Mouse (Mus musculus) heart, embryonic 12.5 days (tissue): Measurements from ENCODE around the gene Ubac2. TPM values are rescaled to one million over a fixed set of nuclear protein-coding genes. Genes with fewer than 3 reads are reported as not detected.
A peak's percentile ranks its signal among the peaks of the same experiment; 100 is the strongest.

Source experiments
- ATAC-seq: fragments of 200-750 bp; cut with Nextera tagmentation; 2 replicates; pipeline ENCODE4 v1.8.0; 2017; ENCODE audit warnings: moderate TSS enrichment, moderate library complexity; ENCODE audit not compliant: insufficient number of reproducible peaks, low FRiP score
- H3K27ac ChIP-seq: fragments of 300-500 bp; sonication (generic); 2 replicates; pipeline ENCODE4 v1.5.1; 2016; ENCODE audit warnings: mild to moderate bottlenecking, moderate library complexity; ENCODE audit not compliant: poor library complexity, severe bottlenecking
- H3K27me3 ChIP-seq: fragments of 300-500 bp; sonication (generic); replicated peaks from 2 replicates; pipeline ENCODE4 v1.6.1; 2016; ENCODE audit warnings: mild to moderate bottlenecking, moderate library complexity
- H3K36me3 ChIP-seq: fragments of 300-500 bp; sonication (generic); 2 replicates; pipeline ENCODE4 v1.6.1; 2016; ENCODE audit warnings: mild to moderate bottlenecking, moderate library complexity
- H3K4me1 ChIP-seq: fragments of 300-500 bp; sonication (generic); replicated peaks from 2 replicates; pipeline ENCODE4 v1.6.1; 2016; ENCODE audit warnings: mild to moderate bottlenecking
- H3K4me2 ChIP-seq: fragments of 300-500 bp; sonication (generic); 2 replicates; pipeline ENCODE4 v1.6.1; 2016; ENCODE audit warnings: mild to moderate bottlenecking, moderate library complexity
- H3K4me3 ChIP-seq: fragments of 300-500 bp; sonication (generic); 2 replicates; pipeline ENCODE4 v1.5.1; 2016; ENCODE audit warnings: mild to moderate bottlenecking
- H3K9ac ChIP-seq: fragments of 300-500 bp; sonication (generic); 2 replicates; pipeline ENCODE4 v1.6.1; 2016; ENCODE audit warnings: mild to moderate bottlenecking, moderate library complexity
- H3K9me3 ChIP-seq: fragments of 300-500 bp; sonication (generic); replicated peaks from 2 replicates; pipeline ENCODE4 v1.6.1; 2016; ENCODE audit warnings: mild to moderate bottlenecking, moderate library complexity
- WGBS: fragments of 180-500 bp; shearing (Covaris S2); methylation state at CpG from one replicate; pipeline ENCODE4 v1.1.7; 2016; 5-methylcytosine and 5-hydroxymethylcytosine counted together
- polyA plus RNA-seq: library from polyadenylated mRNA; unstranded; fragments of >200 nt; fragmentation: Nextera tagmentation; extraction: Ambion mirVana; gene quantifications from 2 replicates; pipeline ENCODE4 v1.2.1, GENCODE M21; 2016

The Ubac2 gene
- polyA plus RNA-seq, 1 experiment from 2014 or later = 56.9 TPM

DNA sequence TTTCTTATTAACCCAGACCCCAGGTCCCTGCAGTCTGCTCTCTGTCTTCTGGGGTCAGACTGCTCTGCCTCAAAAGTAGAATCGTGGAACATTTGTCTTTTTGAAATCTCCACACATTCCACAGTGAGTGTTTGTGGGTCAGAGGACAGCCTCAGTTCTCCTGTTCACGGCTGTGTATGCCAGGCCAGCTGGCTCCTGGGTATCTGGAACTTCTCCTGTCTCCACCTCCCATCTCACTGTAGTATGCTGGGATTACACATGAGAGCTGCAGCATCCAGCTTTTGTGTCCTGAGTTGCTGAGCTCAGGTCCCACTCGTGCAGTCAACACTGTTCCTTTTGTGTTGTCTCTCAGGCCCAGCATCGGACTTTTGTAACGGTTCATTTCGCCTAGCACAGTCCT is 46.5 kb downstream of the Ubac2 start:
- ATAC-seq = no peak
- Histone ChIP-seq H3K36me3 (no peaks in the 10 kb centered on the region), H3K4me2 (no peak overlapping the region), H3K27ac (no peak overlapping the region), H3K4me1 (peaks cover 40% of the 10 kb centered on the region), H3K9ac (no peak overlapping the region), H3K9me3 (no peaks in the 10 kb centered on the region), H3K4me3 (no peak overlapping the region), H3K27me3 (no peaks in the 10 kb centered on the region)
- 71% methylated on average over 6 of the region's 6 CpGs for WGBS

DNA sequence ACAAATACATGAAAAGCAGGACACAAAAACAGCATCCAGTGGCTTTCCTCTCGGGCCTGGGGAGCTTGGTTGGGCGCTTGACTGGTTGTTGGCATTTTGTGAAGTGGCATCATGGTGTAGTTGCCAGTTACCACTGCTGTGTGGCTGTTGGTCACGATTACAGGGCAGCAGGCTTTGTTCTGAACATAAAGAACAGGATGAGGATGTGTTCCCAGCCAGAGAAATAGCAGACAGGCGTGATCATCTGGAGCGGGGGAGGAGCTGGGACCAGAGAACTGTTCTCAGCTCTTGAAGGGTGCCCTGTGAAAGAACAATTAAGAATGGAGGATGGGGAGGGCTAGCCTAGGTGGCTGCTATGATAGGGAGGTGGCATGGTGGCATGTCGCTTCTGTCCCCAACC is 48.5 kb downstream of the Ubac2 start:
- H3K36me3 ChIP-seq = no peaks in the 10 kb centered on the region
- no peak for ATAC-seq
- no peak overlapping the region for H3K4me3 ChIP-seq
- H3K4me2 ChIP-seq = no peak overlapping the region
- WGBS = 80% methylated on average over 6 of the region's 6 CpGs
- H3K9me3 ChIP-seq = no peaks in the 10 kb centered on the region
- H3K27ac ChIP-seq = no peak overlapping the region
- no peak overlapping the region for H3K9ac ChIP-seq
- H3K4me1 ChIP-seq = peaks cover 34% of the 10 kb centered on the region
- H3K27me3 ChIP-seq = no peaks in the 10 kb centered on the region

DNA sequence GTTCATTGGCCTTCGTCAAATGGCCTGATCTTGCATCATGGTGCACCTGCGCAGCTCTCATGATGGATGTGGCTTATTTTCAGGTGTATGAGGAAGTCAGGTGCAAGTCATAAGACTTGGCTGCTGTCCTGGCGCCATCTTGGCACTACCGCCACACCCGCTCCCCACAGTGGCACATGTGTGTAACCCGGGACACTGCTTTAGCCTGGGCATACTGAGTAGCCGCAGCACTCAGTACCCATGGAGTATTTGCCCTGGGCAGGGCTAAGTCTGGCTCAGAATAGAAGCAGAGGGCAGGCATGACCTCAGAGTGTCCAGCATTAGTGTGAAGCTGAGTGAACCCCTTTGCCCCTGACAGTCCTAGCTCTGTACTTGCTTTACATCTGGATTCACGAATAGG is 49.0 kb downstream of the Ubac2 start:
- Histone ChIP-seq H3K4me1 (peaks cover 36% of the 10 kb centered on the region), H3K4me2 (no peak overlapping the region), H3K27me3 (no peaks in the 10 kb centered on the region), H3K36me3 (no peaks in the 10 kb centered on the region), H3K9ac (no peak overlapping the region), H3K27ac (no peak overlapping the region), H3K4me3 (no peak overlapping the region), H3K9me3 (no peaks in the 10 kb centered on the region)
- WGBS = 86% methylated on average over 8 of the region's 8 CpGs
- ATAC-seq = no peak

DNA sequence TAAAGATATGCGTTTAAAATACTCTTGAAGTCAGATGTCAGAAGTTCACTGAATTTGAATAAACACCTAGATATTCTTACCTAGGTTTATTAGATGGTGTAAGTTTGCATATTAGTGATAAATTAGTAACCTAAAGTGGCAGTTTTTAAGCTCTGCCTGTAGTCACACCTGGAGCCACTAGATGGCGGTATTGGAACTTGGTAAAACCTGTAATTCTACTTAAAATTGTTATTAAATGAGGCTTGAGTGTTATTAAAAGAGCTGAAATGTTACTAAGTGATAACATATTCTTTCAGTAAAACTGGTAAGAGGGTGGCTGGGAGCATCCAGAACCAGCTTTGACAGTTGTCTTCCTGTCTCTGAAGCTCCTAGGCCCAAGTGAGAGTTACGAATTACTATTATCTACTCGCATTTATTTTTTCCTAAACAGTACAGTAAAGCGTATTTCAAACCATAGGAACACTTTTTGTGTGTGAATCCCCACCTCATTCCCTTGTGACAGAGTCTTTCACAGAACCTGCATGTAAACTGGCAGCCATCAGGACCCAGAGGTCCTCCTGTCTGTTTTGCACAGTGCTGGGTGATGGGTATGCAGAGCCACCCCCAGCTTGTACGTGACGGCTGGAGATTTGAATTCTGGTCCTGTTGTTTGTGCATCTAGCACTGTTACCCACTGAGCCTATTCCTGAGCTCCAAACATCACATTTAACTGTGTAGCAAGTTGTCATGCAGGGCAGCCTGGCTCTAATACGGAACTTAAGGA is 50.1 kb downstream of the Ubac2 start:
- peaks cover 31% of the 10 kb centered on the region for H3K4me1 ChIP-seq
- no peaks in the 10 kb centered on the region; the same call in 1 of the 2 replicates for H3K36me3 ChIP-seq
- no peak overlapping the region for H3K4me3 ChIP-seq
- WGBS = 49% methylated on average over 8 of the region's 8 CpGs
- H3K4me2 ChIP-seq = no peak overlapping the region
- no peaks in the 10 kb centered on the region for H3K9me3 ChIP-seq
- H3K27me3 ChIP-seq = no peaks in the 10 kb centered on the region
- no peak overlapping the region for H3K9ac ChIP-seq
- no peak for ATAC-seq
- peak overlapping the region; percentile 51; the same call in 1 of the 2 replicates for H3K27ac ChIP-seq

DNA sequence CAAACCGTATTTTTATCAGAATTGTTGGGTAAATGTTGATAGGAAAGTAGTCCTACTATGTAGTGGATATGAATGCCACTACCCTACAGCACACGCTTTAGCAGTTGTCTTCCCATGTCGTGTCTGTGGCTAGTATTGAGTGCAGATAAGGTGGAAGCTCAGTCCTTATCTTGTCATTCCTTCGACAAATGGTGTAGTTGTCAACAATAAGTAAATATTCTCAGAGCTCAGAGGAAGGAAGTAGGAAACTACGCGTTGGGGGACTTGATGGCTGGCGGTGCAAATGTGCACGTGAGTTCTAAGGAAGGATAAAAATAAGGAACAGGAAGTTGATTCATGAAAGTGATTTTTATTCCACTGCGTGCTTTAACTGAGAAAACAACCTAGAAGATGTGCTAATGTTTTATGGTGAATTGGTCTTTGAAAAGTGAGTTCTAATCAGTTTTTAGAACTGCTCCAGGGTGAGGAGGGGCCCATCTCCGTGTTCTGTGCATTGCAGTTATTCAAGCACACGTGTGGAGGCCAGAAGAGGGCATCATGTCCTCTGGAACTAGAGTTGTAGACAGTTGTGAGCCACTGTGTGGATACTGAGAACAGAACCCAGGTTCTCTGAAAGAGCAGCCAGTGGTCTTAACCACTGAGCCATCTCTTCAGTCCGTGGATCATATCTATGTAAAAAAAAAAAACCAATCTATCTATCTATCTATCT is 51.0 kb downstream of the Ubac2 start:
- H3K27ac ChIP-seq = 0 out of 2 replicates have a peak overlapping the region, but pooled peaks have one; percentile 51
- no peaks in the 10 kb centered on the region for H3K9me3 ChIP-seq
- no peak overlapping the region for H3K4me2 ChIP-seq
- ATAC-seq = no peak; the same call in 1 of the 2 replicates
- H3K36me3 ChIP-seq = peaks cover 8% of the 10 kb centered on the region
- WGBS = 46% methylated on average over 12 of the region's 12 CpGs
- no peak overlapping the region for H3K9ac ChIP-seq
- no peaks in the 10 kb centered on the region for H3K27me3 ChIP-seq
- peaks cover 28% of the 10 kb centered on the region for H3K4me1 ChIP-seq
- H3K4me3 ChIP-seq = no peak overlapping the region

DNA sequence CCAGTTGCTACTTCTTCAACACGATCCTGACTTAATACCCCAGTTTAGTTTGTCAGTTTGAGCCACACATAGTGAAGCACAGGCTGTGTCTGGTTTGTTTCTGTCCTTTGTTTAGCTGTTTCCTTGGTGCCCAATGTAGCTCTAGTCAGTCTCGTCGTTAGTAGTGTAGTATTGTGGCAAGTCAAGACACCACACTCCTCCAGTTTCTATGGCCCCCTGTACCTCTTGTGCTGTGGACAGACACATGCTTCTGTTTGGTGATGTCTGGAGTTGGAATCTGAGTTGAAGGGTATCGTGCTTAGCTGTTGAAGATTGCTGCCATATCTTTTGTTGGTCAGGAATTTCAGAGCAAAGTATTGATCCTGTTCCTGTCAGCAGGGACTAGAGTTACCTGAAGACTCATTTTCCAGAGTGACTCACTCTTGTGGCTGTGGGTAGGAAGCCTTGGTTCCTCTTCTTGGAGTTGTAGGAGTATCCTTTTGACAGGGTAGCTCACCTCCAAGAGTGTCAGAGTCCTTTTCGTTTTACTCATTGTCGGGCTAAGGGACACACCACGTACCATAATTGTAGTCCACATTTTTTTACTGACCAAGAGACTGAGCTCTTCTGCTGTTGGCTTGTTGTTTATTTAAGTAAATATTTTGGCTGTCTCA is 52.4 kb downstream of the Ubac2 start:
- Histone ChIP-seq H3K27ac (no peak overlapping the region), H3K9ac (no peak overlapping the region)
- 59% methylated on average over 7 of the region's 7 CpGs for WGBS

DNA sequence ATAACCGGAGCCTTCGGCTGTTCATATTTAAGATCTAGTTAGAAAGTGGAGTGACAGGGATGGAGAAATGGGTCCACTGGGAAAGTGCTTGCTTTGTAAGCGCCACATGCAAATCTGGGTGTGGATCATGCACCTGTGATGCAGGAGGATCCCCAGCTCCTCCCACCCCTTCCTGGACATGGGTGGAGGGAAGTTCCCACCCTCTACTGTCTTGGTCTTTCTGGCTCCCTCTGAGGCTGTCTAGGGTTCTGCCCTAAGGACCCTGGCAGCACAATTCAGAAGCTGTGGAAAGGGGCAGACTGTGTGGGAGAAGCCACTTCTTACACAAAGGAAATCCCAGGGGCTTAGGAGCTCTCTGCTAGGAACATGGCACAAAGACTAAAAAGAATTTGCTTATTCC is 53.2 kb downstream of the Ubac2 start:
- Histone ChIP-seq H3K27me3 (no peaks in the 10 kb centered on the region), H3K9ac (no peak overlapping the region), H3K36me3 (peaks cover 16% of the 10 kb centered on the region), H3K27ac (no peak overlapping the region), H3K4me3 (no peak overlapping the region), H3K4me2 (no peak overlapping the region), H3K4me1 (peaks cover 28% of the 10 kb centered on the region), H3K9me3 (0 out of 2 replicates have a peak, but pooled peaks cover 5% of the 10 kb centered on the region)
- ATAC-seq = no peak
- WGBS = 95% methylated on average over 3 of the region's 3 CpGs

More for the DNA sequence above, 52.4 kb downstream of the Ubac2 start:
- H3K4me3 ChIP-seq = no peak overlapping the region
- H3K9me3 ChIP-seq = 0 out of 2 replicates have a peak, but pooled peaks cover 5% of the 10 kb centered on the region
- no peaks in the 10 kb centered on the region for H3K27me3 ChIP-seq
- peaks cover 28% of the 10 kb centered on the region for H3K4me1 ChIP-seq
- peaks cover 16% of the 10 kb centered on the region for H3K36me3 ChIP-seq
- no peak for ATAC-seq
- no peak overlapping the region for H3K4me2 ChIP-seq

DNA sequence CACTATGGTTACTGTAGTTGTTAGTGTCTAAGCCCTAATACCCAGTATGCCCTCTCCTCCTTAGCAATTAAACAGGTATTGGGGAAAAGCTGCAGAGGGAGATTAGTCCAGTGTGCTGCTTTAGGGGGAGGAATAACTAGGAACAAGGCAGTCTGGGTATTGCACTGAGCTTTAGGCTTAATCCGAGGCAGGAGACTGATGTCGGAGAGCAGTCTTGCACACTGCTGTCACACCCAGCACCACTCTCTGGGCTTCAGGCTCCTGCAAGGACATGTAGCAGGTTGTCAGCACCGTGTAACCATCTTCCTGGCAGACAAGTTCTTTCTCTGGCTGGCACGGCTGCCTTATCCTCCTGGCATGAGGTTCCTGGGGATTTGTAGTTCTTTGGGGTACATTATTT is 53.8 kb downstream of the Ubac2 start:
- Histone ChIP-seq H3K27me3 (no peaks in the 10 kb centered on the region), H3K4me1 (peaks cover 28% of the 10 kb centered on the region), H3K9ac (no peak overlapping the region), H3K4me3 (no peak overlapping the region), H3K9me3 (0 out of 2 replicates have a peak, but pooled peaks cover 5% of the 10 kb centered on the region), H3K36me3 (peaks cover 16% of the 10 kb centered on the region), H3K4me2 (no peak overlapping the region), H3K27ac (no peak overlapping the region)
- no peak for ATAC-seq
- WGBS = 74% methylated on average over 4 of the region's 4 CpGs

DNA sequence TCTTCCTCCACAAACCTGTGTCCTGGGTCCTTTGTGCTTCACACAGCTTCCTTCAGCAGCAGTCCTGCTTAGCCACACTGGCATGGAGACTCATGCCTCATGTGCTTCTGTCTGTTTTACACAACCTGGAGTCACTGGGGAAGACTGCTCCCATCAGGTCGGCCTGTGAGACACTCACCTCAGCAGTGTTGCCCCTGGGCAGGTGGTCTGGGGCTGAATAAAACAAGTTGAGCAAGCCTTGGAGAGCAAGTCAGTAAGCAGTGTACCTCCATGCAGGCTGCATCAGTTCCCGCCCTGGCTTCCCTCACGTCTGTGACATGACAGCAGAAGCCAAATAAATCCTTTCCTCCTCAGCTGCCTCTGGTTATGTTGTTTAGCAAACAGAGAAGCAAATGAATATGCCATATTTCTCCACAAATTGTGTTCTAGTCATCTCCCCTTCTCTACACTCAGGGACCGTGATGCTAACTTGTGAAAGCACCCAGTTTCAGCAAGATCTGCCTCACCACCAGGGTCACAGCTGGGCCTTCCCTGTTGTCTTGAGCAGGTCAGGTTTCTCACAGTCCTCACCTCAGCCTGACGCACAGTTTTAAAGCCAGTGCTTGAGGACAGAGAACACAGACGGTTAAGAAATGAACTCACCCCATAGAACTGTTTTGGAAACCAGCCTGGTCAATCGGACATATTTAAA is 55.6 kb downstream of the Ubac2 start:
- 80% methylated on average over 7 of the region's 7 CpGs for WGBS
- Histone ChIP-seq H3K27me3 (no peaks in the 10 kb centered on the region), H3K36me3 (peaks cover 16% of the 10 kb centered on the region), H3K4me2 (no peak overlapping the region), H3K27ac (no peak overlapping the region), H3K4me3 (no peak overlapping the region), H3K9me3 (0 out of 2 replicates have a peak, but pooled peaks cover 5% of the 10 kb centered on the region), H3K4me1 (peaks cover 32% of the 10 kb centered on the region), H3K9ac (no peak overlapping the region)
- peak; percentile 23; the same call in 1 of the 2 replicates for ATAC-seq

DNA sequence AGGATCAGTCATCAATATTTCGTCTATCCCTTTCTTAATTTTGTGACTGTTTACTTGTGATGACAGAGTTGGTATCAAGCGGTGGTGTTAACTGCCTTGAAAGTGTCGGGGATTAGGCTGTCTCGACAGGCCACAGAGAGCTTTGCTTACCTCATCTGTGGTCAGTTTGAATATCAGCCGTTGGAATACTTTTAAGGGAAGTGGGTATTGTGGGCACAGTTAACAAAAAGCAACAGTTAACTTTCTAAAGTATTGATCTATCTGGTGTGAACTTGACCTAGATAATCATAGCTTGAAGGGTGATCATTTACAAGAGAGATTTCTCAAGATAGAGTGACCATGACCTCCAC is 56.2 kb downstream of the Ubac2 start:
- Histone ChIP-seq H3K27me3 (no peaks in the 10 kb centered on the region), H3K36me3 (peaks cover 16% of the 10 kb centered on the region), H3K9ac (no peak overlapping the region), H3K4me2 (no peak overlapping the region), H3K4me1 (peaks cover 28% of the 10 kb centered on the region), H3K4me3 (no peak overlapping the region), H3K27ac (no peak overlapping the region), H3K9me3 (0 out of 2 replicates have a peak, but pooled peaks cover 5% of the 10 kb centered on the region)
- WGBS = 74% methylated on average over 5 of the region's 5 CpGs
- ATAC-seq = no peak
